Mouse (Mus musculus) ES-E14 (cell line): ENCODE measurements around the gene Aebp2.

Source experiments
- MAFK ChIP-seq: IDR thresholded peaks from 2 replicates; pipeline ENCODE4 v1.6.1; 2014; ENCODE audit warnings: mild to moderate bottlenecking, low read depth, low read length, inconsistent platforms; ENCODE audit not compliant: insufficient read depth
- ZC3H11A ChIP-seq: IDR thresholded peaks from 2 replicates; pipeline ENCODE4 v1.6.1; 2012; ENCODE audit warnings: low read depth, mild to moderate bottlenecking, inconsistent platforms, low read length, borderline replicate concordance
- ZNF384 ChIP-seq: IDR thresholded peaks from 2 replicates; pipeline ENCODE4 v1.6.1; 2012; ENCODE audit warnings: low read depth, low read length, inconsistent platforms

DNA sequence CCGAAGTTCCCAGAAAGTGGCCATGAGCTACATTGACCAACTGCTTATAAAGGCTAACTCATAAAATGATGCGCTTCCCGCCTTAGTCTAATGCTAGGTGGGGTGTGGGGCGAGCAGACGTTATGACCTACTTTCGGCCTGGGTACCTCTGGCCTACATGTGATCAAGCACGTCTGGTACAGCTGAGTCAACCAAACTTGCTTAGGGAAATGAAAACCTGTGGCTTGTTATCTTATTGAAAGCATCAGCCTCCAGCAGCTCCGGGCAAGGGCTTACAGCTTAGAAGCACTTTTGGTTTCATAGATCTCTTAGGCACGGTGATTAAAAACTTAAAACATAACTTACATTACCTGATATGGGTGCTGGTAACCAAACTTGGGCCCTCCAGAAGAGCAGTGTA, 23.9 kb upstream of the Aebp2 start:
- TF ChIP-seq ZC3H11A (no peak), ZNF384 (no peak), MAFK (no peak)
